Mouse (Mus musculus) ES-E14 (cell line): Measurements from ENCODE around the gene Rxrb.

Source experiments
- CHD2 ChIP-seq: IDR thresholded peaks from 2 replicates; pipeline ENCODE4 v1.6.1; 2014; ENCODE audit warnings: mild to moderate bottlenecking, low read depth, low read length, inconsistent platforms
- HCFC1 ChIP-seq: IDR thresholded peaks from 2 replicates; pipeline ENCODE4 v1.6.1; 2012; ENCODE audit warnings: low read length, inconsistent platforms, borderline replicate concordance; ENCODE audit not compliant: insufficient read depth
- MAFK ChIP-seq: IDR thresholded peaks from 2 replicates; pipeline ENCODE4 v1.6.1; 2014; ENCODE audit warnings: mild to moderate bottlenecking, low read depth, low read length, inconsistent platforms; ENCODE audit not compliant: insufficient read depth
- ZC3H11A ChIP-seq: IDR thresholded peaks from 2 replicates; pipeline ENCODE4 v1.6.1; 2012; ENCODE audit warnings: low read depth, mild to moderate bottlenecking, inconsistent platforms, low read length, borderline replicate concordance
- ZNF384 ChIP-seq: IDR thresholded peaks from 2 replicates; pipeline ENCODE4 v1.6.1; 2012; ENCODE audit warnings: low read depth, low read length, inconsistent platforms

DNA sequence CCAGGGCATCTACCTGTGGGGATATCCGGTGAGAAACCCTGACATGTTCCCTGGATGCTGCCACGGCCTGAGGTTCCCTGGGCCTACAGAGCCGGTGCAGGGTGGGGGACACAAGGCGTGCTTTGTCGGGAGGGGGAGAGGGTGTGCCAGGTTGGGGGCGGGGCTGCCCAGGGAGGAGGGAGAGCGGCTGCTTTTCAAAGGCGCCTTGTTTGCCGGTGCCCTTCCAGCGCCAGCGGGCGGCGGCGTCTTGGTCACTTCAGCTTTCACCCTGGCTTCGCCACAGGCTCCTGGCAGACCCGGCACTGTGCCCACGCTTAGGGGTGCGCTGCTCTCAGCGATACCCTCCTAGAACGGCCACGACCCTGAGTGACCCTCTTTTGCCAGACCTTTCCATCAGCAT lies 6.8 kb downstream of the Rxrb start:
- TF ChIP-seq ZC3H11A (no peak), ZNF384 (no peak), CHD2 (no peak), HCFC1 (no peak), MAFK (no peak)
